Mouse (Mus musculus) liver, embryonic 14.5 days (tissue): ENCODE data around the gene Rufy3.

Experiments used
- CTCF ChIP-seq: IDR thresholded peaks from 2 replicates; pipeline ENCODE4 v1.5.1; 2016; ENCODE audit warnings: antibody characterized with exemption, low read depth, control low read depth
- EP300 ChIP-seq: IDR thresholded peaks from 2 replicates; pipeline ENCODE4 v1.6.1; 2016; ENCODE audit warnings: antibody characterized with exemption, low read depth

- TF ChIP-seq CTCF, result peak; percentile 1; the same call in 1 of the 2 replicates
- TF ChIP-seq EP300, result no peak
Observed at GRCm38 (mm10) chr5:88565148-88566033, 551 bp downstream of the Rufy3 start.
